Mouse (Mus musculus) frontal cortex, postnatal 25 days (tissue): Measurements from ENCODE around the gene Gm6358.
"Not testable (repeated sequence)": the region's sequence is repeated elsewhere in the genome, so short reads cannot be mapped to it uniquely, and the experiment has no call there.

Experiments
- DNase-seq, 2 experiments: peaks; one replicate each; pipeline ENCODE4 v3.0.0; 2022; ENCODE audit warnings: low spot score in 2 of 2

Gene Gm6358

DNA sequence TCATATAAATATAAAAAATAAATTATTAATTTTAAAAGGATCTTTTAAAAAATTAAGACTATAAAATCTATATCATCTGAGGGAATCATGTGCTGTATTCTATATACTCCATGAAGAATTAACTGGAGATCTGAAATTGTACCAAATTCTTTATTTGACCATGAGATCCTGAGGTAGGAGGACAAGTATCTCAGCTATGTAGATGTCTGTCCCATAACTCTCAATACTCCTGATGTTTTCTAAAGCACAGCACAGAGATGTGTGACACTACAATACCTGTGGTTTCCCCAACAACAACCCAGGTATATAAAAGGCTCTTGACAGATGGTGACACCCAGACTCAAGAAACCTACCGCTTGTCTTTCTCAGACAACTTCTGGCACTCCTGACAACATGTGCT lies at the start of gene Gm6358:
Gm6358 (plus strand) TSS at position 301 of the 400 bp plus-strand sequence.
- DNase-seq, result no peak

DNA sequence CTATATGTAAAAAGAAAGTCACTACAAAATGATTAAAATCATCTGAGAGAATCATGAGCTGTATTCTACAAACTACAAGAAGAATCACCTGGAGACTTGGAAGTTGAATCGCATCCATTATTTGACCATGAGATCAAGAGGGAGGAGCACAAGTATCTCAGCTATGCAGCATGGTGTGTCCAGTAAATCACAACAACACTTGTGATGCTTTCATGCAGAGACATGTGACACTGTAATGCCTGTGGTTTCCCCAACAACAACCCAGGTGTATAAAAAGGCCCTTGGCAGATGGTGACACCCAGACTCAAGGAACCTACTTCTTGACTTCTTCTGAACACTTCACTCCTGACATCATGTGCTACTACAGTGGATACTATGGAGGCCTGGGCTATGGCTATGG lies 10.1 kb downstream of the Gm6358 start, which contains the start of gene Gm10061:
Gm10061 (plus strand) TSS at position 301 of the 400 bp plus-strand sequence.
- DNase-seq, result no peak

DNA sequence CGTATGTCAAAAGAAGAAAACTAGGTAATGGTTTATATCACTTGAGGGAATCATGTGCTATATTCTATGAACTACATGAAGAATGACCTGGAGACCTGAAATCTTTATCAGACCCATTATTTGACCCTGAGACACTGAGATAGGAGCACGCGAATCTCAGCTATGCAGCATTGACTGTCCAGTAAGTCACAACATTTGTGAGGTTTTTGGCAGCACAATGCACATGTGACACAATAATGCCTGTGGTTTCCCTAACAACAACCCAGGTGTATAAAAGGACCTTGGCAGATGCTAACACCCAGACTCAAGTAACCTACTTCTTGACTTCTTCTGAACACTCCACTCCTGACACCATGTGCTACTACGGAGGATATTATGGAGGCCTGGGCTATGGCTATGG lies 17.0 kb downstream of the Gm6358 start, which contains the start of gene Gm9789:
Gm9789 (plus strand) TSS at position 301 of the 400 bp plus-strand sequence.
- no peak for DNase-seq

DNA sequence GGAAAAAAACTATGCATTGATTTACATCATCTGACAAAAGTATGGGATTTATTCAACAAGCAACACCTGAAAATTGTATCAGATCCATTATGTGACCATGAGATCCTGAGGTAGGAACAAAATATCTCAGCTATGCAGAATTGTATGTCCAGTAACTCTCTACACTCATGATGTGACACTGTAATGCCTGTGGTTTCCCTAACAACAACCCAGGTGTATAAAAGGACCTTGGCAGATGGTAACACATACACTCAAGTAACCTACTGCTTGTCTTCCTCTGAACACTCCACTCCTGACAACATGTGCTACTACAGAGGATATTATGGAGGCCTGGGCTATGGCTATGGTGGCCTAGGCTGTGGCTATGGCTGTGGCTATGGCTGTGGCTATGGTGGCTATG lies 28.5 kb downstream of the Gm6358 start, which contains the start of gene Gm7735:
Gm7735 (plus strand) TSS at position 301 of the 400 bp plus-strand sequence.
- not testable (repeated sequence) for DNase-seq

DNA sequence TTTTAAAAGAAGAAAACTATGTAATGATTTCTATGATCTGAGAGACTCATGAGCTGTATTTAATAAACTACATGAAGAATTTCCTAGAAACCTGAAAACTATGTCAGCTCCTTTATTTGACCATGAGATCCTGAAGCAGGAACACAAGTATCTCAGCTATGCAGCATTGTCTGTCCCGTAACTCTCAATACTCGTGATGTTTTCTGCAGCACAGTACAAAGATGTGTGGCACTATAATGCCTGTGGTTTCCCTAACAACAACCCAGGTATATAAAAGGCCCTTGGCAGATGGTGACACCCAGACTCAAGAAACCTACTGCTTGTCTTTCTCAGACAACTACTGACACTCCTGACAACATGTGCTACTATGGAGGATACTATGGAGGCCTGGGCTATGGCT lies 33.8 kb downstream of the Gm6358 start, which contains the start of gene 1110057P08Rik:
1110057P08Rik (plus strand) TSS at position 301 of the 400 bp plus-strand sequence.
- DNase-seq, result no peak

DNA sequence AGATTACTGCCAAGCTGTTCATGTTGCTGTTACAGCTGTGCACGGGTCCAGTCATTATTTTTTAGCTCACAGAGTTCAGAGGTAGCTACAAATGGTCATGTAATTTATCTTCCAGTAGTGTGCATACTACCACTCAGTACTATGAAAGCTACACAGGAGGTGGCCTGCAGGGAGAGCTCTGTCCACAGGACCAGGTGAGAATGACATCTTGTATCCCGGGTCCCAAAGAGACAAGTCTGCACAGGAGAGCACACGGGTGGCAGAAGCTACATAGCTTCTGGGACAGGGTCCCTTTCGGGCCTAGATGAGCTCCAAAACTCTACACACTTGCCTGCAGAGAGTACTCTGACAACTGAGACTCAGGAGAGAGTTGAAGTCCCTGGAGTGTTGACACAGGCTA lies 48.0 kb downstream of the Gm6358 start:
- no peak for DNase-seq
